20 mouse cellular contexts compared by ENCODE assay signal in the genomic region with DNA sequence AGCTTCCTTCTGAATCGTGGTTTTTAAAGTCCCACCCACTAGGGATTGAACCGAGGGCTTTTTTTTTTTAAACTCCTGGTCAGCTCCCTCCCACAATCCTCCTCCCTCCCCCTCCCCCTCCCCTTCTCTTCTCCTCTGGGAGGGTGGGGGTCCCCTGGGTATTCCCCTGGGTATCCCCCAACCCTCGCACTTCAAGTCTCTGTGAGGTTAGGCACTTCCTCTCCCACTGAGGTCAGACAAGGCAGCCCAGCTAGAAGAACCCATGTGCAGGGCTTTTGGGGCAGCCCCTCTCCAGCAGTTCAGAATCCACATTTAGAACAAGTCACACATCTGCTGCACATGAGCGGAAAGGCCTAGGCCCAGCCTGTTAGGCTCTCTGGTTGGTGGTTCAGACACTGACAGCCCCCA.
DNase-seq lines count a peak whose midpoint lies in the region; TF ChIP-seq lines count a peak whose summit lies in the region.
"Had no signal": no experiment of that assay in that cellular context is flagged by ENCODE, and none has a peak within 500 bp of the region (broad histone marks: within the 10 kb centered on the region; RNA-seq: fewer than 3 reads in every experiment).

No protein-coding gene starts in this region.

- no peak overlapping the region for H3K4me3 ChIP-seq in bone marrow, adult 2 months (replicated peaks; ENCODE audit: control insufficient read depth, low read depth, low read length)
- H3K4me3 ChIP-seq: forebrain, embryonic 13.5 days; heart, adult 2 months; hindbrain, embryonic 15.5 days; limb, embryonic 12.5 days; midbrain, embryonic 13.5 days had no signal

- WGBS in bone marrow, adult 2 months = 32% methylated on average over 4 of the region's 4 CpGs

- DNase-seq in thymus, postnatal 0 days (ENCODE audit: low spot score) = peak; percentile 34
- no peak for DNase-seq in thymus, postnatal 4 days
- peak; percentile 43 to 55 for DNase-seq in spleen, adult 18-20 months
- no peak for DNase-seq in left cerebral cortex, postnatal 36 days (ENCODE audit: low spot score in 2 of 2)
- no peak for DNase-seq in embryo, embryonic 11 days
- no peak for DNase-seq in left cerebral cortex, postnatal 4 days
- DNase-seq: adrenal gland, adult 2 months; cerebellum, adult 18-20 months; heart, adult 2 months; kidney, adult 2 months; kidney, postnatal 36 days; layer of hippocampus, postnatal 36 days; lung, adult 18-20 months; lung, postnatal 36 days; right cerebral cortex, postnatal 4 days had no signal

- intact Hi-C loops in left cerebral cortex, postnatal 36 days (cut with DNase I) = no loop called here
- intact Hi-C loops in left cerebral cortex, postnatal 4 days (cut with DNase I) = no loop called here

- no peak for TF ChIP-seq CTCF in bone marrow, adult 2 months (IDR thresholded peaks at IDR 0.05; ENCODE audit: control insufficient read depth, insufficient read depth, low read length)

- H3K4me1 ChIP-seq in bone marrow, adult 2 months (ENCODE audit: control insufficient read depth, insufficient read depth, low read length) = no peaks in the 10 kb centered on the region; the same call in 1 of the 2 replicates

- 0 out of 2 replicates have a peak overlapping the region, but pooled peaks have one; percentile 4 for H3K27ac ChIP-seq in bone marrow, adult 2 months (ENCODE audit: control insufficient read depth, insufficient read depth, low read depth, low read length, poor library complexity)
- H3K27ac ChIP-seq: forebrain, embryonic 13.5 days; heart, adult 2 months; hindbrain, embryonic 15.5 days; limb, embryonic 12.5 days; midbrain, embryonic 13.5 days had no signal

- TF ChIP-seq POLR2A in bone marrow, adult 2 months (IDR thresholded peaks at IDR 0.05; ENCODE audit: borderline replicate concordance, control insufficient read depth, low read depth, low read length) = no peak

Comparison
In these comparisons a context has a peak if more than half of its experiments do, and no peak if none do; other contexts are left out.
1. DNase-seq: peak in thymus, postnatal 0 days (single experiment) and spleen, adult 18-20 months (2 of 2); none in thymus, postnatal 4 days (single experiment), left cerebral cortex, postnatal 36 days (0 of 2), embryo, embryonic 11 days (single experiment) and left cerebral cortex, postnatal 4 days (single experiment).